Mouse (Mus musculus): ENCODE data around the gene Wdr54. TPM values are rescaled to one million over a fixed set of nuclear protein-coding genes. Genes with fewer than 3 reads are reported as not detected.

The Wdr54 gene
- 0.20 and 0.31 TPM in 2 replicates for total RNA-seq (2017)

DNA sequence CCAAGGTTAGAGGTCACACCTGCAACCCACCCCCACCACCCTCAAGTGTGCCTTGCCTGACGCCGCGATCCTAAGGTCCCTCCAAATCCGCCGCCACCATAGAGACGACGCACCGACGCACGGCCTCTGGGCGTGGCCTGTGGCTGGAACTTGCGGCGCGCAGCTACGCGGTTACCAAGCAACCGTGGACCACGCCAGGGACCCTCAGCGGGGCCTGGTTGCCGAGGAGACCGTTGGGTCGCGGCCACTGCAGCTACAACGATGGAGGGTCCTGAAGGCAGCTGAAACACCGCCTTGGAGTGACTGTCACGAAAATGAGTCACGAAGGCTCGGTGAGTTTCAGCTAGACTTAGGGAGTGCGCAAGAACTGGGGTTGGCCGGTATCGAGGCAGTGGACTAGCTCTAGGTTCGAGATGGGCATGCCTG is at the start of gene Wdr54, which contains the start of gene 1700003E16Rik:
Gene Wdr54 (minus strand): TSS at position 139 of the 426 bp plus-strand sequence.
Gene 1700003E16Rik (plus strand): TSS at position 146 of the 426 bp plus-strand sequence.
- ATAC-seq (replicated peaks in 1 of 2; ENCODE audit: insufficient read depth in 1 of 2, low FRiP score in 2 of 2, low TSS enrichment in 1 of 2, low read depth in 1 of 2, poor library complexity in 2 of 2, severe bottlenecking in 2 of 2), result peak; percentile 75 to 77

GRCm38 (mm10) chr6:83205851-83206250 is 49.7 kb upstream of the Wdr54 start:
- no peak for ATAC-seq (replicated peaks in 1 of 2; ENCODE audit: insufficient read depth in 1 of 2, low FRiP score in 2 of 2, low TSS enrichment in 1 of 2, low read depth in 1 of 2, poor library complexity in 2 of 2, severe bottlenecking in 2 of 2)

DNA sequence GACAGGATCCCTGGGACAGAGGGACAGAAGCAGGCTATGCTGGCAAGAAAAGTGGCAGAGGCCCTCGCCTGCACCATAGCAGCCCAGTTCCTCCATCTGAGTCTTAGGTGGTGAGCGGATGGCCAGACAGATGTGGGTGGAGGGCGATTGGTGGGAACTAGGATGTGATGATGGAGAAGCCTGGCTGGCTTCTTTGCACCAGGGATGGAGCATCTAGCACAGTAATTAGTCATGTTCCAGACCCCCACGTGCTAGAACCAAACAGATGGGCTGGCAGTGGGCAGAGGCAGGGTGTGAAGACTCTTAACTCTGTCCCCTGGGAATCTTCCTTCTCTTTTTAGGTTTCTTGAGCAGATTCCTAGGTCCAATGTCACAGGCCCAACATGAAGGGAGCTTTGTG is 47.1 kb upstream of the Wdr54 start:
- ATAC-seq (replicated peaks in 1 of 2; ENCODE audit: insufficient read depth in 1 of 2, low FRiP score in 2 of 2, low TSS enrichment in 1 of 2, low read depth in 1 of 2, poor library complexity in 2 of 2, severe bottlenecking in 2 of 2), result no peak

DNA sequence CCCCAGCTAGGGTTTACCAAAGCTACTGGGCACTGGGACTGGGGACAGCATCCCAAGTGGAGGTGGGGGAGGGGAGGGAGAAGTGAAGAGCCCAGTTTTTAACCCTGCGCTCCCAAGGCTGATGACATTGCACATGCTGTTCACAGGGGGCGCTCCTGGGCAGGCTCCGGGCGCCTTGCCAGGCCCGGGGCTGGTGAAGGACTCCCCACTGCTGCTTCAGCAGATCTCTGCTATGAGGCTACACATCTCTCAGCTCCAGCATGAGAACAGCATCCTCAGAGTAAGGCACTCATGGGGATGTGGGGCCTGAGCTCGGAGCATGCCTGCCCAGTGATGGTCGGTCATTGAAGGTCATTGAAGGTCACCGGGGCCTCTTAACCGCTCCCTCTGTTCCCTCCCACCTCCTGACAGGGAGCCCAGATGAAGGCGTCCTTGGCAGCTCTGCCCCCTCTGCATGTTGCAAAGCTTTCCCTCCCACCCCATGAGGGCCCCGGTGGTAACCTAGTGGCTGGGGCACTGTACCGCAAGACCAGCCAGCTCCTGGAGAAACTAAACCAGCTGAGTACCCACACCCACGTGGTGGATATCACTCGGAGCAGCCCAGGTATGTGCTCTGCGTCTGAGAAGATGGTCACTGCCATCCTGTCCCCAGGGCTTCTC is 41.3 kb upstream of the Wdr54 start:
- no peak for ATAC-seq (replicated peaks in 1 of 2; ENCODE audit: insufficient read depth in 1 of 2, low FRiP score in 2 of 2, low TSS enrichment in 1 of 2, low read depth in 1 of 2, poor library complexity in 2 of 2, severe bottlenecking in 2 of 2)

GRCm38 (mm10) chr6:83193571-83193970 is 37.4 kb upstream of the Wdr54 start:
- no peak for ATAC-seq (replicated peaks in 1 of 2; ENCODE audit: insufficient read depth in 1 of 2, low FRiP score in 2 of 2, low TSS enrichment in 1 of 2, low read depth in 1 of 2, poor library complexity in 2 of 2, severe bottlenecking in 2 of 2)

- no peak for ATAC-seq (replicated peaks in 1 of 2; ENCODE audit: insufficient read depth in 1 of 2, low FRiP score in 2 of 2, low TSS enrichment in 1 of 2, low read depth in 1 of 2, poor library complexity in 2 of 2, severe bottlenecking in 2 of 2)
Observed at GRCm38 (mm10) chr6:83186946-83187345, 30.7 kb upstream of the Wdr54 start.

- peak; percentile 72 to 73 for ATAC-seq (replicated peaks in 1 of 2; ENCODE audit: insufficient read depth in 1 of 2, low FRiP score in 2 of 2, low TSS enrichment in 1 of 2, low read depth in 1 of 2, poor library complexity in 2 of 2, severe bottlenecking in 2 of 2)
Observed at GRCm38 (mm10) chr6:83185895-83186861, 30.0 kb upstream of the Wdr54 start.

DNA sequence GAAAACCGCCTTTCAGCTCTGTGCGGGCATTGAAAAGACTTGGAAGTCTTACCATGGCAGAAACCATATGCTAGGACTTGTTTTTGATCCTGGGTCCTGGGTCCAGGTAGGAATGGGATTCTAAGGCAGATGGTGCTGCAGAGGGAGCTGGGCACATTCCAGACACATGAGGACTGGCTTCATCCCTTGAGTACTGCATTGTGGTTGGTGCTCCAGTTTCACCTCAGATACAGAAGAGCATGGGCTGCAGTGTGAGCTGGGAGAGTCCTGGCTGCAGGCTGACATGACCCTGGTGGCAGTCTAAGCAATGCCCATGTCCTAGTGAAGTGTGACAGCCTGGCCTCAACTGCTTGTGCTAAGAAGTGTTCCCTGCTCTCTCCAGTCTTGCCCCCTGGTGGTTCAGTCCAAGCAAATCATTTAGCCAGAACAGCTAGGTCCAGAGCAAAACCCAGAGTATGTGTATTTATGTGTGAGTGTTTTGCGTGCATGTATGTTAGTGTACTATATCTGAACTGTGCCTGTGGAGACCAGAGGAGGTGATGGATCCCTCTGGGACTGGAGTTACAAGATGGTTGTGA is 28.8 kb upstream of the Wdr54 start:
- peak in 1 of 2 experiments; percentile 33; a peak in 1 of 4 replicates for ATAC-seq (replicated peaks in 1 of 2; ENCODE audit: insufficient read depth in 1 of 2, low FRiP score in 2 of 2, low TSS enrichment in 1 of 2, low read depth in 1 of 2, poor library complexity in 2 of 2, severe bottlenecking in 2 of 2)

DNA sequence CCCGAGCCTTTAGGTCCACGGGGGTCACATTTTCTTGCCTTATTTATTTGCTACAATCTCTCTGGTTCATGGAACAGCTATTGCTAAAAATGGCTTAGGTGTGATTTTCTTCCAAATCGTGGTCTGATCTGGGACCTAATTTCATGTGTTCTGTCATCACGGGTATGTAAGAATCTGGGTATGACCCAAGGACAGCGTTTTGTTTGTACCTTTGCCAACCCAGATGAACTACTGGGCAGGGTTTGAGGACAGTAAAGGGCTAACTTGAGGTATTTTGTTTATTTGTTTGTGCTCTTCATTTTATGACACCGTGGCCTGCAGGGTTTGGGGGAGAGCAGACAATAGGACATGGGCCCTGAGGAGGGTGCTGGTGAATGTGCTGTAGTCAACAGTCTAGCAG is 24.4 kb upstream of the Wdr54 start:
- no peak for ATAC-seq (replicated peaks in 1 of 2; ENCODE audit: insufficient read depth in 1 of 2, low FRiP score in 2 of 2, low TSS enrichment in 1 of 2, low read depth in 1 of 2, poor library complexity in 2 of 2, severe bottlenecking in 2 of 2)

DNA sequence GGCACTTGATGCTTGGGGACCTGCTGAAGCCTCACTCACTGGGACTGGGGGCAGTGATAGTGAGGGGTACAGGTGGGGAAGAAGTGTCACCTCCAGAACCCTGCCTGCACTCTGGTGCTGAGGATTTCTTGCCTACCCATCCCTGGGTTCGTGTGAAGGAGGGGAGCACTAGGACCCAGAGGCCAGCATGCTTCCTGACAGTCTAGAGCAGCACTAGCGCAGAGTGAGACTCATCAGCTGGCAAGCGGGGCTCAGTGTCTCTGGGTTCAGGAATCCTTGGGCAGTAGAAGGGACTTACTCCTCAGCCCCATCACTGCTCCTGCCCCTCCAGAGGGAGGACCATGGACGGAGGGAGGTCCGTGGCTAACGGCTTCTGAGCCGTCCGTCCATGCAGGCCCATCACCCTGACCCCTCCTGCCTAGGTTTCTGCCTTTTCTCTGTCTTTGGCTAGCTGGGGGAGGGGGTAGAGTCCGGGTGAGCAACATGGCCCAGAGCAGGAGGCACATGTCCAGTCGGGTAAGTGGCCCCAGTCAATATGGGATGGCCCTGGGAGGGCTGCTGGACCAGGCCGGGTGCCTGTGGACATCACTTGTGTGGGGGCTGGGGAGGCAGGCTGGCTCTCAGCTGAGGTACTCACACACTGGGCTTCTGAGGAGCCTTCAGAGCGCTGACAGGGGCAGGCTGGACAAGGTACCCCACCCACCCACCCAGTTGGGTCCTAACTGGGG is 23.4 kb upstream of the Wdr54 start:
- ATAC-seq (replicated peaks in 1 of 2; ENCODE audit: insufficient read depth in 1 of 2, low FRiP score in 2 of 2, low TSS enrichment in 1 of 2, low read depth in 1 of 2, poor library complexity in 2 of 2, severe bottlenecking in 2 of 2), result no peak

GRCm38 (mm10) chr6:83175996-83176395 is 19.8 kb upstream of the Wdr54 start:
- no peak for ATAC-seq (replicated peaks in 1 of 2; ENCODE audit: insufficient read depth in 1 of 2, low FRiP score in 2 of 2, low TSS enrichment in 1 of 2, low read depth in 1 of 2, poor library complexity in 2 of 2, severe bottlenecking in 2 of 2)

DNA sequence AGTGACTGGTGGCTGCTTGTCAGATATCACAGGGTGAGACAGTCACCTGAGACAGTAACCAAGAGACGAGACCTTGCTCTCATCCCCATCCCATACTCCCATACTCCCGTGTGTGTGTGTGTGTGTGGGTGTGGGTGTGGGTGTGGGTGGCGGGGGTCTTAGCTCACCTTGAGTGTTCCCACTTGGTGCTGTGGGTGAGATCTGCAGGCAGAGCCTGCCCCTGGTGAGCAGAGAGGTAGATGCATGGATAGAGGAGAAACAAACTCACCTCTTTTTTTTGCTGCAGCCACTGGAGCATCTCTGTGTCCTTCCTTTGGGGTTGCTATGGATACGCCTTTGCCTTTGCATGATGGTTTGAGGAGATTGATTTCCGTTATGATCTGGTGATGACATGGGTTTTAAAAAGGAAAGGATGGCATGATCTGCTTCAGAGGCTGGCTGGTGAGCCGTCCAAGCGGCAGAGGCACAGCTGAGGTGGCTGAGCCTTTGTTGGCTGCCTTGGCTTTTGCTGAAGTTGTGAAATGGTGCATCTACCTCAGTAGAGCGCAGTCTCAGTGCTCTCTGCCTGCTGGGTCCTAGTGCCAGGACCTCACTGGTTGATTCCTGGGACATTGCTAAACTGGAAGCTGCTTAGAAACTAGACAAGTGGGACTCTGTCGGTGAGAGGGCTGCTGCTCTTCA is 16.2 kb upstream of the Wdr54 start:
- no peak for ATAC-seq (replicated peaks in 1 of 2; ENCODE audit: insufficient read depth in 1 of 2, low FRiP score in 2 of 2, low TSS enrichment in 1 of 2, low read depth in 1 of 2, poor library complexity in 2 of 2, severe bottlenecking in 2 of 2)

- no peak for ATAC-seq (replicated peaks in 1 of 2; ENCODE audit: insufficient read depth in 1 of 2, low FRiP score in 2 of 2, low TSS enrichment in 1 of 2, low read depth in 1 of 2, poor library complexity in 2 of 2, severe bottlenecking in 2 of 2)
Observed at GRCm38 (mm10) chr6:83171063-83171462, 14.9 kb upstream of the Wdr54 start.

- no peak for ATAC-seq (replicated peaks in 1 of 2; ENCODE audit: insufficient read depth in 1 of 2, low FRiP score in 2 of 2, low TSS enrichment in 1 of 2, low read depth in 1 of 2, poor library complexity in 2 of 2, severe bottlenecking in 2 of 2)
Observed at GRCm38 (mm10) chr6:83169872-83170271, 13.7 kb upstream of the Wdr54 start.

- no peak; a peak in 1 of 4 replicates for ATAC-seq (replicated peaks in 1 of 2; ENCODE audit: insufficient read depth in 1 of 2, low FRiP score in 2 of 2, low TSS enrichment in 1 of 2, low read depth in 1 of 2, poor library complexity in 2 of 2, severe bottlenecking in 2 of 2)
Observed at GRCm38 (mm10) chr6:83166243-83166630, 10.0 kb upstream of the Wdr54 start.

GRCm38 (mm10) chr6:83165607-83166242 is 9.5 kb upstream of the Wdr54 start, which contains the start of gene Dctn1:
TSS of gene Dctn1 (plus strand) at chr6:83165920.
- peak; percentile 79 to 84 for ATAC-seq (replicated peaks in 1 of 2; ENCODE audit: insufficient read depth in 1 of 2, low FRiP score in 2 of 2, low TSS enrichment in 1 of 2, low read depth in 1 of 2, poor library complexity in 2 of 2, severe bottlenecking in 2 of 2)
